Mouse (Mus musculus): ENCODE results near the gene Zkscan14.

DNA sequence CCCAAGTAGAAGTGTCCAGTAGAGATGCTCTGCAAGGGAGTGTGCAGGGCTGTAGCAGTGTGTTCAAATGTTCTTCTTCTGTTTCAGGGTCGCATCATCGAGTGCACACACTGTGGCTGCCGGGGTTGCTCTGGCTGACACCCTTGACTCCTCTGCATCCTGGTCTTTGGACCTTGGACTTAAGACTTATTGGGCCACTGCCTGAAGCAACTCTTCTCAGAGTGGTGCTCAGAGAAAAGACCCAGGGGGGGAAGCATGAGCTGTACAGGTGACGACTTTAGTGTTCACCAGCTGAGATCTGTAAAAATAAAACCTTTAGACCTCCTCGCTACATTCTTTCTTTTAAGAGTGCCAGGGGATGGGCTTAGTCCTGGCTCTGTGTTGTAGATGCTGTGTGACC, 53.9 kb downstream of the Zkscan14 start:
- TF ChIP-seq CTCF (IDR thresholded peaks at IDR 0.05; ENCODE audit: control insufficient read depth, insufficient read depth, insufficient read length), result no peak
- no peak for TF ChIP-seq MYOD1 (IDR thresholded peaks at IDR 0.05; ENCODE audit: control insufficient read depth, insufficient read length, low read depth)
- no peak for TF ChIP-seq MAX (IDR thresholded peaks at IDR 0.05)
- no peak for TF ChIP-seq FOSL1 (IDR thresholded peaks at IDR 0.05; ENCODE audit: insufficient read depth, low read length, poor library complexity, severe bottlenecking)

Data from C2C12 (cell line).